In the genomic region with DNA sequence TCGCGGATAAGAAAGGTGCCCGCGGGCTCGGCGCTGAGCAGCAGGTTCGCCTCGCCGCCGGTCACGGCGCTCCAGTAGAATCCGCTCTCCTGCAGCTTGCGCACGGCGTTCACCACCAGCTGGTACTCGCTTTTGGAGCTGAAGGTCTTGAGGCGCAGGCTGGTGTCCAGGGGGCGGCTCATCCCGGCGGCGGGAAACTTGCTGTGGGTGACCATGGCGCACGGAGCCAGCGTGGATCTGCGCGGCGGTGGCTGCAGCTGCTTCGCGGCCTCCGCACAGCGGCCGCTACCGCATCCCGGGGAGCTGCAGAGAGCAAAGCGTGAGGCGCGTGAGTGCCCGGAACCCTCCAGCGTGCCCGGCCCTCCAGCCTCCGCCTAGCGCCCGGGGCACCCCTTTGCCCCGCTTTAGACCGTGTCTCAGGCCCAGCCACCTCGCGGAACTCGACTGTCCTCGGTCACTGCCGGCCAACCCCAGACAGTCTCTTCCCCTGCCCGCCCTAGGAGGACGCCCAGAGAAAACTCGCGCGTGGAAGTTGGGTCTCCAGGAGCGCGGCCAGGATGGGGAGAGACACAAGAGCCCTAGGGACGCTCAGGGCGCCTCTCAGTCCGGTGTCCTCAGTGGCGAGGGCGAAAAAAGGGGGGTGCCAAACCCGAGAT, we compare ENCODE assay signal across 9 mouse cellular contexts. TPM values are rescaled to one million over a fixed set of nuclear protein-coding genes. Genes with fewer than 3 reads are reported as not detected.
DNase-seq lines count a peak whose midpoint lies in the region; ATAC-seq and TF ChIP-seq lines count a peak whose summit lies in the region.
"Had no signal": no experiment of that assay in that cellular context is flagged by ENCODE, and none has a peak within 500 bp of the region (broad histone marks: within the 10 kb centered on the region; RNA-seq: fewer than 3 reads in every experiment).

No protein-coding gene starts in this region.

- H3ac ChIP-seq in C2C12 (ENCODE audit: control insufficient read depth, insufficient read length, low read depth): peak overlapping the region; percentile 80

- H3K4me2 ChIP-seq in hindbrain, embryonic 12.5 days (replicated peaks): peak overlapping the region; percentile 68
- peak overlapping the region; percentile 96 for H3K4me2 ChIP-seq in liver, embryonic 13.5 days

- peaks cover 16% of the 10 kb centered on the region for H3K9me3 ChIP-seq in erythroblast, embryonic 14.5 days (ENCODE audit: control insufficient read depth, low read length)
- H3K9me3 ChIP-seq in hindbrain, embryonic 12.5 days (replicated peaks): no peaks in the 10 kb centered on the region
- H3K9me3 ChIP-seq in liver, embryonic 13.5 days (replicated peaks): no peaks in the 10 kb centered on the region

- peaks cover 93% of the 10 kb centered on the region for H3K27me3 ChIP-seq in erythroblast, embryonic 14.5 days (ENCODE audit: control insufficient read depth)
- H3K27me3 ChIP-seq in C2C12 (ENCODE audit: control insufficient read depth, insufficient read depth, insufficient read length): no peaks in the 10 kb centered on the region
- peaks cover 45% of the 10 kb centered on the region for H3K27me3 ChIP-seq in hindbrain, embryonic 12.5 days
- H3K27me3 ChIP-seq in liver, embryonic 13.5 days: peaks cover 70% of the 10 kb centered on the region
- H3K27me3 ChIP-seq: Patski had no signal

- H3K27ac ChIP-seq in hindbrain, embryonic 12.5 days: peak overlapping the region; percentile 93
- peak overlapping the region; percentile 96 for H3K27ac ChIP-seq in liver, embryonic 13.5 days

- peaks cover 35% of the 10 kb centered on the region for H3K79me3 ChIP-seq in C2C12 (ENCODE audit: low read depth)

- WGBS in hindbrain, embryonic 12.5 days: under 1% methylated on average over 64 of the region's 64 CpGs
- under 1% methylated on average over 64 of the region's 64 CpGs for WGBS in liver, embryonic 13.5 days (ENCODE audit: insufficient replicate concordance)

- peak overlapping the region; percentile 85 for H3K9ac ChIP-seq in hindbrain, embryonic 12.5 days
- peak overlapping the region; percentile 85 for H3K9ac ChIP-seq in liver, embryonic 13.5 days

- peak; percentile 69 for DNase-seq in embryo, embryonic 10 days (ENCODE audit: low spot score)
- DNase-seq in liver, embryonic 13.5 days: no peak
- DNase-seq in retina, embryonic 14.5 days (ENCODE audit: low spot score): peak; percentile 51
- DNase-seq in urinary bladder, postnatal 36 days (ENCODE audit: low spot score in 2 of 2): no peak

- peaks cover 71% of the 10 kb centered on the region for H3K4me1 ChIP-seq in erythroblast, embryonic 14.5 days (ENCODE audit: control insufficient read depth)
- peaks cover 61% of the 10 kb centered on the region for H3K4me1 ChIP-seq in hindbrain, embryonic 12.5 days
- peaks cover 81% of the 10 kb centered on the region for H3K4me1 ChIP-seq in liver, embryonic 13.5 days (replicated peaks)

- H3K79me2 ChIP-seq in C2C12 (ENCODE audit: control insufficient read depth, insufficient read depth): peaks cover 45% of the 10 kb centered on the region

- no peak for TF ChIP-seq CTCF in C2C12 (IDR thresholded peaks at IDR 0.05; ENCODE audit: control insufficient read depth, insufficient read depth, insufficient read length)

- H3K4me3 ChIP-seq in erythroblast, embryonic 14.5 days (replicated peaks): peak overlapping the region; percentile 76
- peak overlapping the region; percentile 96 for H3K4me3 ChIP-seq in C2C12 (ENCODE audit: insufficient read depth, poor library complexity, severe bottlenecking)
- peak overlapping the region; percentile 63 for H3K4me3 ChIP-seq in hindbrain, embryonic 12.5 days
- peak overlapping the region; percentile 77 for H3K4me3 ChIP-seq in liver, embryonic 13.5 days (replicated peaks)

- peaks cover 27% of the 10 kb centered on the region for H3K36me3 ChIP-seq in erythroblast, embryonic 14.5 days (ENCODE audit: control insufficient read depth)
- H3K36me3 ChIP-seq in C2C12 (ENCODE audit: control insufficient read depth, insufficient read depth): peaks cover 31% of the 10 kb centered on the region
- no peaks in the 10 kb centered on the region for H3K36me3 ChIP-seq in hindbrain, embryonic 12.5 days
- peaks cover 21% of the 10 kb centered on the region for H3K36me3 ChIP-seq in liver, embryonic 13.5 days

- no peak for ATAC-seq in erythroblast, adult 5-6 weeks (replicated peaks; ENCODE audit: low FRiP score, poor library complexity, severe bottlenecking)
- 0 out of 2 replicates have a peak, but pooled peaks have one; percentile 0 for ATAC-seq in hindbrain, embryonic 12.5 days (ENCODE audit: low FRiP score)
- no peak for ATAC-seq in liver, embryonic 13.5 days (ENCODE audit: low read depth)

TF ChIP-seq in C2C12, 6 proteins besides CTCF, POLR2A, EP300 and RAD21:
- no peak for TF ChIP-seq MYOD1 (IDR thresholded peaks at IDR 0.05; ENCODE audit: control insufficient read depth, insufficient read length, low read depth)
- no peak for TF ChIP-seq FOSL1 (IDR thresholded peaks at IDR 0.05; ENCODE audit: insufficient read depth, low read length, poor library complexity, severe bottlenecking)
- no peak for TF ChIP-seq MYOG (IDR thresholded peaks at IDR 0.05; ENCODE audit: control insufficient read depth, extremely low read depth, insufficient read length)
- TF ChIP-seq MAX (IDR thresholded peaks at IDR 0.05): no peak
- no peak for TF ChIP-seq CEBPB (IDR thresholded peaks at IDR 0.05; ENCODE audit: low read depth)
- TF ChIP-seq USF1 (IDR thresholded peaks at IDR 0.05; ENCODE audit: low read depth): no peak

RNA-seq across cellular contexts. Expression of a gene that starts 1.7 kb away (rescaled TPM):
- polyA plus RNA-seq in erythroblast, embryonic 14.5 days (2012): 1.9 and 2.0 TPM in 2 replicates
- total RNA-seq in erythroblast, adult 5-6 weeks (2015; ENCODE audit: low replicate concordance): 0.19 and 0.42 TPM in 2 replicates
- 1.3 and 1.5 TPM in 2 replicates for total RNA-seq in erythroblast, adult 5-6 weeks (2017; ENCODE audit: low replicate concordance)
- polyA plus RNA-seq in C2C12 (2012; fragmentation: generic; extraction: Trizol): 12.5 TPM
- 10.4 and 11.8 TPM in 2 replicates for polyA plus RNA-seq in hindbrain, embryonic 12.5 days (2016; fragmentation: Nextera tagmentation; extraction: Ambion mirVana)
- 6.7 and 6.9 TPM in 2 replicates for polyA plus RNA-seq in liver, embryonic 13.5 days (2015; fragmentation: Nextera tagmentation; extraction: Ambion mirVana)

RNA-seq across cellular contexts. Expression of a gene that starts 17.9 kb away (rescaled TPM):
- polyA plus RNA-seq in erythroblast, embryonic 14.5 days (2012): 2.6 and 2.8 TPM in 2 replicates
- total RNA-seq in erythroblast, adult 5-6 weeks (2015; ENCODE audit: low replicate concordance): 9.2 and 14.6 TPM in 2 replicates
- 20.8 and 32.9 TPM in 2 replicates for total RNA-seq in erythroblast, adult 5-6 weeks (2017; ENCODE audit: low replicate concordance)
- 65.8 TPM for polyA plus RNA-seq in C2C12 (2012; fragmentation: generic; extraction: Trizol)
- polyA plus RNA-seq in hindbrain, embryonic 12.5 days (2016; fragmentation: Nextera tagmentation; extraction: Ambion mirVana): 41.8 and 46.7 TPM in 2 replicates
- 18.1 and 19.4 TPM in 2 replicates for polyA plus RNA-seq in liver, embryonic 13.5 days (2015; fragmentation: Nextera tagmentation; extraction: Ambion mirVana)

Comparison
In these comparisons a context has a peak if more than half of its experiments do, and no peak if none do; other contexts are left out.
1. DNase-seq: peak in embryo, embryonic 10 days (single experiment) and retina, embryonic 14.5 days (single experiment); none in liver, embryonic 13.5 days (single experiment) and urinary bladder, postnatal 36 days (0 of 2).
2. Peak in every context shown above with its lines, with median percentiles within 50 percentile points of each other: H3K4me3 ChIP-seq.